Mouse (Mus musculus) heart, postnatal 0 days (tissue): Measurements from ENCODE around the gene Mlx.

ENCODE experiments used
- CTCF ChIP-seq: IDR thresholded peaks from 2 replicates; pipeline ENCODE4 v1.5.1; 2016; ENCODE audit warnings: antibody characterized with exemption, control low read depth, low read depth
- EP300 ChIP-seq: IDR thresholded peaks from 2 replicates; pipeline ENCODE4 v1.6.1; 2016; ENCODE audit warnings: antibody characterized with exemption, low read depth

GRCm38 (mm10) chr11:101086323-101086674 is 778 bp upstream of the Mlx start:
- TF ChIP-seq CTCF (no peak), EP300 (no peak)
